Mouse (Mus musculus): ENCODE data around the gene Plpp3.

Plpp3 gene

DNA sequence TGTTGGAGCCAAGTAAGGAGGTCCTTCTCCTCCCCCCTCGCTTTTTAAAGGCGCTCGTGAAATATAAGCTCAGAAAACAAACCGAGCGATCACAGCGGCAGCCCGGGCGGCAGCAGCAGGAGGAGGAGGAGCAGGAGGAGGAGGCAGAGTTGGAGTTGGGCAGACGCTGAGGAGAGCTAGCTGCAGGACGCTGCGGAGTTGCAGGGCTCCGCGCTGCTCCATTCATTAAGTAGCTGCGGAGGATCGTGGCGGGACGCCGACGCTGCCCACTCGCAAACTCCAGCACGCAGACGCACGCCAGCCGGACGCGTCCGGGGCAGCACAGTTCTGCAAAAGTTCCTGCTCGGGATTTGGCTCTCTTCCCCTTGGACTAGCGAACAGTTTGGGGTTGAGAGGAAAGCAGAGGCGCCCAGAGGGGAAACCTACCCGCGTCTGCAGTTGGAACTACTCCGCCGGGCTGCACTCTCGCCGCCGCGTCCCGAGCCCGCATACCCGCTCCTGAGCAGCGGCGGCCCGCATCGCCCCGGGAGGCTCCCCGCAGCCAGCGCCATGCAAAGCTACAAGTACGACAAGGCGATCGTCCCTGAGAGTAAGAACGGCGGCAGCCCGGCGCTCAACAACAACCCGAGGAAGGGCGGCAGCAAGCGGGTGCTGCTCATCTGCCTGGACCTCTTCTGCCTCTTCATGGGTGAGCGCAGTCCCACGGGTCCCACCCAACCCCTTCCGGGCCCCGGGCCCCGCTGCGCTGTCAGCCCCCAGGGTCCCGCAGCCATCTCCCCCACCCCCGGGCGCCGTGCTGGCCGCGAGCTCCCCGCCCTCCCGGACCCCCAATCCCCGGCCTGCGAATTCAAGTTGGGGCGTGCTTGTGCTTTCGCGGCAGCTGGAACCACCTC, at the start of gene Plpp3:
Gene Plpp3 (plus strand): TSS at position 72 of the 893 bp plus-strand sequence.
- no peak for DNase-seq (ENCODE audit: low read depth in 1 of 2, low spot score in 2 of 2)

- DNase-seq (ENCODE audit: low read depth in 1 of 2, low spot score in 2 of 2): no peak
Observed at GRCm38 (mm10) chr4:105107943-105108640, 49.1 kb upstream of the Plpp3 start.

DNA sequence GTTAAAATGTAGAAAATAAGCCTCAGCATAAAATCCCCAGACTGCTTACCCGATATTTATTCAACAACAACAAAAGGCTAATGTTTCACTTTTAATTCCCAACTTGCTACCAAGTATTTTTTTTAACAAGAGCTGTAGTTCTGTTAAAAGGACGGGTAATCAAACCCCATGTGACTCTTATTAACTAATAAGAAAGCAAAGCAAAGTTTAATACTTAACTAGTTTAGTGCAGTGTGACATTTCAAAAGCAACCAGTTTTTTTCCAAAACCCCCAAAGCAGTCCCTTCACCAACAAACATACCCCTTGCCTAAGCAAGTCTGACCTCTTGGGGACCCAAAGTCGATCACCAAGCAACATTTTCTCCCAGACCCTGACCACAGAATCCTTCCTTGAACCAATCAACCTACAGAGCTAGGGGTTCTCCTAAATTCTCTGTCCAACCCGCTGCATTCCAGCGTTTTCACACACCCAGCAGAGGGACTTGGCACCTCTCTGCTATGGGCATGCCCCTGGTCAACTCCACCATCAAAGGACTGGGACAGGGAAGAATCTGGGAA, 48.4 kb upstream of the Plpp3 start:
- no peak for DNase-seq (ENCODE audit: low read depth in 1 of 2, low spot score in 2 of 2)

GRCm38 (mm10) chr4:105109199-105109989, 47.8 kb upstream of the Plpp3 start, which contains the start of gene Prkaa2:
Prkaa2 (minus strand) TSS chr4:105109890.
- peak in 1 of 2 experiments; percentile 21 for DNase-seq (ENCODE audit: low read depth in 1 of 2, low spot score in 2 of 2)

GRCm38 (mm10) chr4:105109990-105110683, 47.0 kb upstream of the Plpp3 start:
- no peak for DNase-seq (ENCODE audit: low read depth in 1 of 2, low spot score in 2 of 2)

GRCm38 (mm10) chr4:105110684-105111035, 46.5 kb upstream of the Plpp3 start:
- DNase-seq (ENCODE audit: low read depth in 1 of 2, low spot score in 2 of 2): no peak

DNA sequence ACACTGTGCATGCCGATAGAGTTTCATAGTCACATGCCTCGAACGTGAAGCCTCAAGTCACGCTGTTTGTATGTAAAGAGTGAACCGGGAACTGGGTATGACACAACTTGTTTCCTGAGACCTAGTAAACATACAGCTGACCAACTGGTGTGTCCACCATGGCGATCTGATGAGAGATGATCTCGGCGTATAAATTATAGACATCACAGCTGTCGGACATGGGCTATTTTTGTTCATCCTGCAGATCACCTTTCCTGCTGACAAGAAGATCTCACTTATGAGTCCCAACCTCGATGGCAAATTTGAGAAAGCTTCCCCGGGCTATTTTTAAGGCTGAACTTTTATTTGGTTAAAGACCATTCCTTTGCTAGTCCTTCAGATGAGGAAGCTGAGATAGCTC, 45.4 kb upstream of the Plpp3 start:
- DNase-seq (ENCODE audit: low read depth in 1 of 2, low spot score in 2 of 2): no peak

- DNase-seq (ENCODE audit: low read depth in 1 of 2, low spot score in 2 of 2): no peak
Observed at GRCm38 (mm10) chr4:105113042-105113441, 44.1 kb upstream of the Plpp3 start.

DNA sequence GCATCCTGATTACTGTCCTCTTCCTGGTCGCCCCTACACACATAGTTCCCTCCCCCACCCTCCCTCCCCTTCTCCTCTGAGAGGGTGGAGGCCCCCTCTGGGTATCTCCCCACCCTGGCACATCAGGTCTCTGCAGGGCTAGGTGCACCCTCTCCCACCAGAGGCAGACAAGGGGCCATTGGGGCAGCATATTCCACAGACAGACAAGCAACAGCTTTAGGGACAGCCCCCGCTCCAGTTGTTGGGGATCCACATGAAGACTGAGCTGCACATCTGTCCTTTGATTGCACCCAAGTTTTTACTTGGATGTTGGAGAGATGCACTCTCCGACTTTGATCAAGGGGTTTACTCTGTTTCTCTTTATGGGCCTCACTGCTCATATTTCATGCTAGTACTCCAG, 43.7 kb upstream of the Plpp3 start:
- DNase-seq (ENCODE audit: low read depth in 1 of 2, low spot score in 2 of 2): no peak

DNA sequence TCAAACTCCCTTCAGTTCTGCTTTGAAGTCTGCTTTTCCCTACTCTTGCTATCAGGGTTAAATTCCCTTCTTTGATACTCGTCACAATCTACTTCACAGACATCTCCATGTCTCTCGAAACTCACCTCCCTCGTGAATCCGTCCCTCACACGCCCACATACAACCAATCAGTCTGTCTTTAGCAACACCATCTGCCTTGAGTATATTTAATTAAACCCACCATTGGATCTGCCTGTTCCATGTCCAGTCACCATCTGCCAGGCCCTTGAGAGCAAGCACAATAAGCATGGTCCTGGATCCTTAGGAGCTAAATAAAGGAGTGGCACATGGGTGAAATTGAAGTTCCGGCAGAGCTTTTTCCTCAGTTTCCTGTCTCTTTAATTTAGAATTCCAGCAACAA, 36.1 kb upstream of the Plpp3 start:
- no peak for DNase-seq (ENCODE audit: low read depth in 1 of 2, low spot score in 2 of 2)

DNA sequence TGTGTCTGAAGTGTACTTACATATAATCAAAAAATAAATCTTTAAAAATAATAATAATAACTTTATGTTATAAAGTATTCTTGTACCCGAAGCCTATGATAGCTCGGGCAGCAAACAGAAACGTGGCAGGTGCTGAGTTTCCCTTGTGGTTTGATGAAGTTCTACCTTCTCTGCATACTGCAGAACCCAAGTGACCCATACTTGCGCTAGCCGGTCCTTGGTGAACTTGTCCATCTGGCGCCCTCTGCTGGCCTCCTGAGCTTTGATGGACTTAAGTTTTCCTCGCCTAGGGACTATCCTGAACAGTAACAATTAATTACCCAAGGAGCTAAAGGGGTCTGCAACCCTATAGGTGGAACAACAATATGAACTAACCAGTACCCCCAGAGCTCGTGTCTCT, 34.7 kb upstream of the Plpp3 start:
- DNase-seq (ENCODE audit: low read depth in 1 of 2, low spot score in 2 of 2): no peak

DNA sequence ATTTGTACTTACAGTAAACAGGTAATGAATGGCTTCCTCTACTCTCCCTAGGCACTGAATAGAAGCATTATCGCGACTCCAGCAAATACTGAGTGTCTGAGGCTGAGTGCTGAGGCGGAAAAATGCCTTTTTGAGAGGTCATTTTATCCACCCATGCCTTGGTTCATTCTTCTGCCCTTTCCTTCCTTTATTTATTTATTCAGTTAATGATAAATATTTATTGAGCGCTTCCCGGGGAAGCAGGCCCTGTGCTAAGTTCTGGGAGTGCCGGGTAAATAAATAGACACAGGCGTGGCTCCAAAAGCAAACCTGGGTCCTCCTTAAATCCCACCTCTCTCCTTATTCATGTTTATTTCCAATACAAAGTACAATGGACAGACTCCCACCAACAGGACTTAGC, 27.9 kb upstream of the Plpp3 start:
- no peak for DNase-seq (ENCODE audit: low read depth in 1 of 2, low spot score in 2 of 2)

GRCm38 (mm10) chr4:105131756-105132314, 25.3 kb upstream of the Plpp3 start:
- no peak for DNase-seq (ENCODE audit: low read depth in 1 of 2, low spot score in 2 of 2)

DNA sequence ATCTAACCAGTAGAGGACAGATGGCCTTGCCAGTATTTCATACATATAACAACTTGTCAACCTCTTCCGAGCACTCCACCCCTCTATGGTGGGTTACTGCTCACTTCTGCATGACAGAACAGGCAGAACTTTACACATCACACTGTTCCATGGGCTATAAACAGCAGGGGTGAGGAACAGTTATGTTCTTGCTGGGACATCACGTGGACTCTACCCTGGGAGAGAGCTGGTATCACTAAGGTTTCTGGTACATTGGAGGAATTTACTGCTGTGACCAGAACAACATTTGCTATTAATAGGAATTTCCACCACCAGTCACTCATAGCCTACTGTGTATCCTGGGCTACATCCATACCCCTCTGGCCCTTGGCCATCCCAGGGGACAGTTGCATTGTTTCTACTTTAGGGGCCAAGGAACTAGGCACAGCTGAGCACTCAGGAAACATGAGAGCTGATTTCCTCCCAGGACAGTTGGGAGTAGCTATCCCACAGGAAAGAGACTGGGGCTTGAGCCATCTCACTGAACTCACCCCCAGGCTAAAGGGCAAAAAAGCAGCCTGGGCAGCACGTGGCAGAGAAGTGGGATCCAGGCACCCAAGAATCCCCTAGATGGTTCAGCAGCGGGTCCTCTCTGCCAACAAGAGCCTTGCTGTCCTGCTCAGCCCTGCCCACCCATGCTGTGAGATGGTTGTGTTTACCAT, 23.6 kb upstream of the Plpp3 start:
- DNase-seq (ENCODE audit: low read depth in 1 of 2, low spot score in 2 of 2): no peak

- no peak for DNase-seq (ENCODE audit: low read depth in 1 of 2, low spot score in 2 of 2)
Observed at GRCm38 (mm10) chr4:105149492-105149891, 7.7 kb upstream of the Plpp3 start.

- no peak for DNase-seq (ENCODE audit: low read depth in 1 of 2, low spot score in 2 of 2)
Observed at GRCm38 (mm10) chr4:105151911-105152690, 5.0 kb upstream of the Plpp3 start.

DNA sequence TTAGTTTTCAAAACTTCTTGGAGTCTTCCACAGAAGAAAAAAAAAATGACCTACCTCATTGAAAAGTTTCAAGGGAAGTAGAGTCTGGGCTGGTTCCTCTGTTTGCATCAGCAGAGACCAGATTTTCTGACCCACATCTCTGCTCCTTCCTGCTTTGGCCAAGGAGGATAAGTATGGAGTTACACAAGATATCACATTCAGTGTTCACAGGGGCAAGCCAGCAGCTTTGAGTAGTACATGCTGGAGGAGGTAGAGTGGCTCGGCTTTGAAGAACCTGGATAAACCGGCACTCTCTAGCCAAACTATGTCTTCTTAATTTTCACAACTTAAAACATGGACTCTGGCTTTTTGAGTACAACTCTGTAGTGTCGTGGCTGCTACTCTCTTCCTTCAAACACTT, 3.9 kb upstream of the Plpp3 start:
- DNase-seq (ENCODE audit: low read depth in 1 of 2, low spot score in 2 of 2): no peak

- no peak for DNase-seq (ENCODE audit: low read depth in 1 of 2, low spot score in 2 of 2)
Observed at GRCm38 (mm10) chr4:105156281-105156680, 866 bp upstream of the Plpp3 start.

- no peak for DNase-seq (ENCODE audit: low read depth in 1 of 2, low spot score in 2 of 2)
Observed at GRCm38 (mm10) chr4:105156955-105157275, 232 bp upstream of the Plpp3 start.
